Mouse (Mus musculus): ENCODE measurements around the gene Bcas1. TPM values are rescaled to one million over a fixed set of nuclear protein-coding genes. Genes with fewer than 3 reads are reported as not detected.
A peak's percentile ranks its signal among the peaks of the same experiment; 100 is the strongest.

Bcas1 gene
- polyA plus RNA-seq, 1 experiment from 2014 or later = 0.97 TPM

DNA sequence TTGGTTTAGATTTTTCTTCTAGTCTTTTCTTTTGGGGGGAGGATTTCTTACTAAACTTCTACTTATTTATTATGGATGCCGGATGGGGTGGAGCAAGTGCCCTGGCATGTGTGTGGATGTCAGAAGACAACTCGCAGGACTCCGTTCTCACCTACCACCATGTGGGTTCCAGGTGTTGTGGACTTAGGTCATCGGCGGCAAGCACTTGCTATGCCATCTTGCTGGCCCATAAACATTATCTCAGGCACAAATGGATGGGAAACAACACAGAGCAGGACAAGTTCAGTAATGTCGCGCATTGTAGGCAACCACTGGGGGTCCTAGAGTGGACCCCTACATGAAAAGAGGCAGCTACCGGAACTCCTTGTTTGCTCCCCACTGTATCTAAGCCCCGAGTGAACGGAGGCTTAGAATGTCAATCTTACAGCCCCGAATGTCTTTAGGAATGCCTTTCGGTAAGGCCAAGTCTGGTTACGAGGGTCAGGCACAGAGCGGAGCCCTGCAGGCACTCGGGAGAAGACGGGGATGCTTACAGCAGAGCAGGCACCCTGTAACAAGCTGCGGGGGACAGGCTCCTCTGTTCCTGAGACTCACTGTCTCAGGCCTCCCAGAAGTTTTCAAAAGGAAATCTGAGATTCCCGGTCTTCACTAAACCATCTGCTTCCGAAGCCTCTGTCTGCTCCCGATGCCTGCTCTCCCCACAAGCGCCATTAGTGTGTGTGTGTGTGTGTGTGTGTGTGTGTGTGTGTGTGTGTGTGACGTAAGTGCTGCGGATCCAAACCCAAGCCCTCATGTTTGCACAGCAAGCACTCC, 16.8 kb downstream of the Bcas1 start:
- Histone ChIP-seq H3K27ac (ENCODE audit: low read depth, low read length) (no peak overlapping the region), H3K9ac (ENCODE audit: low read depth, low read length) (no peak overlapping the region), H3K4me3 (ENCODE audit: low read depth, low read length) (peak overlapping the region; percentile 23), H3K4me1 (ENCODE audit: control insufficient read depth, insufficient read depth, low read length) (peaks cover 7% of the 10 kb centered on the region; the same call in 1 of the 2 replicates), H3K27me3 (ENCODE audit: control insufficient read depth, insufficient read depth, low read length) (peaks cover 28% of the 10 kb centered on the region), H3K36me3 (ENCODE audit: control insufficient read depth, insufficient read depth, low read length) (no peaks in the 10 kb centered on the region), H3K9me3 (replicated peaks; ENCODE audit: control insufficient read depth, low read length) (no peaks in the 10 kb centered on the region), H3K4me2 (peak overlapping the region; percentile 53)
- no peak for ATAC-seq (replicated peaks; ENCODE audit: insufficient number of reproducible peaks, low FRiP score, low TSS enrichment)
- 19% methylated on average over 23 of the region's 23 CpGs for WGBS (ENCODE audit: insufficient replicate concordance)

DNA sequence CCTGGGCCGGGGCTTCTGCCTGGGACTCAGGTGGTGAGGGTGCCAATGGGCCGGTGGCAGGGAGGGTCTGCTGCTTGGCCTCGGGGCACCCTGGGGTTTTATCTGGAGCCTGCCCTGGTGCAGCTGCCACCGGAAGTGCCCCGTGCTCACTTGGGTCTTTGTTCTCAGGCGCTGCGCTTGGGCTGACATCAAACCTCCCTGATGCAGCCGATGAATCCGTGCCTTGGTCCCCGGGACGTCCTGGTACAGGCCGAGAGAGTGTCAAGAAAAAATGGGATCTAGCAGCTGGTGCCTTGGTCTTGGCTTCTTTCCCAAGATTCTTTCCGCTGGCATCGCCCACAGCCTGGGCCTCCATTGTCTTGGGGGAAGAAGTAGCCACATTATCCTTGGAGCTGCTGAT, 21.2 kb downstream of the Bcas1 start:
- Histone ChIP-seq H3K4me3 (ENCODE audit: low read depth, low read length) (no peak overlapping the region), H3K27me3 (ENCODE audit: control insufficient read depth, insufficient read depth, low read length) (peaks cover 21% of the 10 kb centered on the region), H3K9me3 (replicated peaks; ENCODE audit: control insufficient read depth, low read length) (no peaks in the 10 kb centered on the region), H3K27ac (ENCODE audit: low read depth, low read length) (no peak overlapping the region), H3K4me2 (no peak overlapping the region), H3K4me1 (ENCODE audit: control insufficient read depth, insufficient read depth, low read length) (peaks cover 3% of the 10 kb centered on the region), H3K9ac (ENCODE audit: low read depth, low read length) (no peak overlapping the region), H3K36me3 (ENCODE audit: control insufficient read depth, insufficient read depth, low read length) (no peaks in the 10 kb centered on the region)
- ATAC-seq (replicated peaks; ENCODE audit: insufficient number of reproducible peaks, low FRiP score, low TSS enrichment) = no peak
- WGBS (ENCODE audit: insufficient replicate concordance) = 67% methylated on average over 14 of the region's 14 CpGs

DNA sequence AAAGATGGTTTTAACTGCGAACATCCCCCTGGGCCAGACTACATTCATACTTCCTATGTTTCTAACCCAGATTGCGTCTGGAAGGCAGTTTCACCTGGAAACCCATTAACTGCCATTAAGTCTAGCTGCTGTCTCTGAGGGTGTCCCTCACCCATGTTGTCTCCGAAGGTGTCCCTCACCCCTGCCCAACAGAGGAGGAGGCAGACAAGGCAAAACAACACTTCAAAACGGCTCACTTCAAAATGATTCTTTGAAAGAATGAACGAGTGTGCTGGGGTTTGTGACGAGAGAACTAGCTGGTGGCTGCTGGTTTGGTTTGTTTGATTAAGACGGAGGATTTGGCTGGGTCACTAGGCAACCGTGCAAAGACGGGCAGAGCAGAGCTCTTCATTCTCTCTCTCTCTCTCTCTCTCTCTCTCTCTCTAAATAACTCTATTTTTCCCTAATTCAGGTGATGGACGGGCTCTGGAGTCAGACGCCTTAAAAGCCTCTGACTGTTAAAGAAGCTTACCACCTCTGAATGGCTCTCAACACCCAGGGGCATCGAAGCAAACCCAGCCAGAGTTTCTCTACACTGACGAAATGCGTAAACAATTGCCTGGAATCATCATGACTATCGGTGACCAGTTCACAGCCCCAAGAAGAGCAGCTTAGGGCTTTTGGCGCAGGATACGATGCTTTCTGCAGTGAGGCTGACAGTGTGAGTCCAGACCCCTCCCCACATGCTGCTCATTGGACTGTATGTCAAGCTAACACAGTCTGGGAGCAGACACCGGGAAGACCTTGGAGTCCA, 22.7 kb downstream of the Bcas1 start:
- 28% methylated on average over 18 of the region's 18 CpGs for WGBS (ENCODE audit: insufficient replicate concordance)

DNA sequence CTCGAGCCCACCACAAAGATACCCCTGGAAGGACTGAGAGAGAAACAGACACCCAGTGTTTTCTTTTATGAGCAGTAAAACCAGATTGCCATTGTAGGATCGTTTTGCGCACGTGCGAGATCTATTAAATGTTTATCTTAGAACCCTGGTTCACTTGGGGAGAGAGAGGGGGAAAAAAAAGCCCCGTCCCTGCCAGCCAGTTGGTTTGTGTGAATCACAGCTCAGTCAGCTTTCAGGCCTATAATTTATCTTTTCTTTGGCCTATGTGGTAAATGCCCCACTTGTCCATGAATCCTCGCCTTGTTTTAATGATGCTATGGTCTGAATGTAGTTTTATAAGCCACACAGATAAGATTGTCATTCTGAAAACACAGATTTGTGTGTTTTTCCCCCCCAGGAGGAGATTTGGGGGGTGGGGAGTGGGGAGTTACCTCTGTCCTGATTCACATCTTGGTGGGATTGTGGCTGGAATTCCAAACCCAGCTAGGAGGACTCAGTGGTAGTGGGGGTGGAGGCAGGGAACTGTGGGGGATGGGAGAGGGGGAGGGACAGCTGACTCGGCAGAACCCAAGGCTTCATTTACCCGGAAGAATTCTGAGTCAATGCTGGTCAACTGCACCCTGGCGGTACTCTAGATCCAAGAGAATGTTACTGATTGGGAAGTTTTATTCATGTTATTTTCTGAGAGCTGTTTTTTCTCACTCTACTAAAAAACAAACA, 23.8 kb downstream of the Bcas1 start:
- H3K36me3 ChIP-seq (ENCODE audit: control insufficient read depth, insufficient read depth, low read length) = no peaks in the 10 kb centered on the region
- no peak overlapping the region for H3K4me3 ChIP-seq (ENCODE audit: low read depth, low read length)
- no peak for ATAC-seq (replicated peaks; ENCODE audit: insufficient number of reproducible peaks, low FRiP score, low TSS enrichment)
- H3K4me1 ChIP-seq (ENCODE audit: control insufficient read depth, insufficient read depth, low read length) = peaks cover 3% of the 10 kb centered on the region
- 30% methylated on average over 10 of the region's 10 CpGs for WGBS (ENCODE audit: insufficient replicate concordance)
- H3K27ac ChIP-seq (ENCODE audit: low read depth, low read length) = no peak overlapping the region
- no peak overlapping the region for H3K4me2 ChIP-seq
- H3K9me3 ChIP-seq (replicated peaks; ENCODE audit: control insufficient read depth, low read length) = no peaks in the 10 kb centered on the region
- peaks cover 10% of the 10 kb centered on the region for H3K27me3 ChIP-seq (ENCODE audit: control insufficient read depth, insufficient read depth, low read length)
- H3K9ac ChIP-seq (ENCODE audit: low read depth, low read length) = no peak overlapping the region

More for the DNA sequence above, 22.7 kb downstream of the Bcas1 start:
- Histone ChIP-seq H3K4me2 (peak overlapping the region; percentile 25), H3K27me3 (ENCODE audit: control insufficient read depth, insufficient read depth, low read length) (peaks cover 12% of the 10 kb centered on the region), H3K4me3 (ENCODE audit: low read depth, low read length) (no peak overlapping the region), H3K9me3 (replicated peaks; ENCODE audit: control insufficient read depth, low read length) (no peaks in the 10 kb centered on the region), H3K9ac (ENCODE audit: low read depth, low read length) (0 out of 2 replicates have a peak overlapping the region, but pooled peaks have one; percentile 17), H3K36me3 (ENCODE audit: control insufficient read depth, insufficient read depth, low read length) (no peaks in the 10 kb centered on the region), H3K27ac (ENCODE audit: low read depth, low read length) (no peak overlapping the region), H3K4me1 (ENCODE audit: control insufficient read depth, insufficient read depth, low read length) (peaks cover 3% of the 10 kb centered on the region)
- ATAC-seq (replicated peaks; ENCODE audit: insufficient number of reproducible peaks, low FRiP score, low TSS enrichment) = no peak

DNA sequence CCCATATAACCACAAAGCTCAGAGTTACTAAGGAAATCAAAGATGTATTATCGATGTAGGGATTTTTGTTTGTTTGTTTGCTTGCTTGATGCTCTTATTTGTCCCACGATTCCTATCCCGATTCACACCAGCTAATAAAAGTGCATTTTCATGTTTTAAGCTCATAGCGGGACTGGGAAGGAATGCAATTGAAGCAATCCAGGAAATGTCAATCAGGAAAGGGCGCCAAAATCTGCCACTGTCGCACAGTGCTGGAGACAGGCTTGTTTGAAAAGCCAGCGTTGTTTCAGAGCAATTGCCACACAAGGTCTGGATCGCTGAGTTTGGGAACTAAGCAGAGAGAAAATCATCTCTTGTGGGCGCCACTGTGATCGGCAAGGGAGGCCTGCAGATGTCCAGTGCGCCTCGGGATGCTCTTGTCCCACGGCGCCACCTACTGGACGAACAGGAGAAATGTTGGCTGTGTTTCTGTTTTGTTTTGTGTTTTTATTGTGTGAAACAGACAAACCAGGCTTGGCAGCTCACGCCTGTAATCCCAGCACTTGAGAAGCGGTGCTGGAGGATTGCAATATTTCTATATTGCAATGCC, 26.3 kb downstream of the Bcas1 start:
- peaks cover 3% of the 10 kb centered on the region for H3K4me1 ChIP-seq (ENCODE audit: control insufficient read depth, insufficient read depth, low read length)
- ATAC-seq (replicated peaks; ENCODE audit: insufficient number of reproducible peaks, low FRiP score, low TSS enrichment) = no peak
- H3K27ac ChIP-seq (ENCODE audit: low read depth, low read length) = no peak overlapping the region
- no peaks in the 10 kb centered on the region for H3K36me3 ChIP-seq (ENCODE audit: control insufficient read depth, insufficient read depth, low read length)
- peaks cover 4% of the 10 kb centered on the region; the same call in 1 of the 2 replicates for H3K27me3 ChIP-seq (ENCODE audit: control insufficient read depth, insufficient read depth, low read length)
- peak overlapping the region; percentile 17; the same call in 1 of the 2 replicates for H3K9ac ChIP-seq (ENCODE audit: low read depth, low read length)
- 2% methylated on average over 17 of the region's 17 CpGs for WGBS (ENCODE audit: insufficient replicate concordance)
- H3K4me3 ChIP-seq (ENCODE audit: low read depth, low read length) = peak overlapping the region; percentile 34
- H3K9me3 ChIP-seq (replicated peaks; ENCODE audit: control insufficient read depth, low read length) = no peaks in the 10 kb centered on the region
- peak overlapping the region; percentile 67 for H3K4me2 ChIP-seq

DNA sequence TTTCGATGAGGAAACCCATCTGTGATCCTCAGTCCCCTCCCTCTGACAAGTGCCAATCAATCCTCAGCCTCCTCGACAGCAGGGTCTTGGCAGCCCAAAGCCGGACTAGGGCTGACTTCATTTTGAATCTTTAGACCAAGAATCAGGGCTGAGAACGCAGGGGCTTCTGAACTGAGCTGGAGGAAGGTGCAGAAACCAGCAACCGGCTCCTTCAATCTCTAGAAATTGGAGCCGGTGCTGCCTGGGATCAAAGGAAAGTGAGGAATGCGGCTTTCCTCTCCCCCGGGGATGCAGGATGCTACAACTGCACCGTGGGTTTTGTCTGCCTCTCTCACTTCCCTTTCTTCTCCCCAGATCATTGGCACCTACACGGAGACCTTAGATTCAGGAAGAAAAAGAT, 27.0 kb downstream of the Bcas1 start:
- peaks cover 3% of the 10 kb centered on the region for H3K4me1 ChIP-seq (ENCODE audit: control insufficient read depth, insufficient read depth, low read length)
- peaks cover 4% of the 10 kb centered on the region; the same call in 1 of the 2 replicates for H3K27me3 ChIP-seq (ENCODE audit: control insufficient read depth, insufficient read depth, low read length)
- WGBS (ENCODE audit: insufficient replicate concordance) = under 1% methylated on average over 10 of the region's 10 CpGs
- H3K27ac ChIP-seq (ENCODE audit: low read depth, low read length) = no peak overlapping the region
- H3K9ac ChIP-seq (ENCODE audit: low read depth, low read length) = peak overlapping the region; percentile 43; the same call in 1 of the 2 replicates
- peak overlapping the region; percentile 67 for H3K4me2 ChIP-seq
- H3K9me3 ChIP-seq (replicated peaks; ENCODE audit: control insufficient read depth, low read length) = no peaks in the 10 kb centered on the region
- peak overlapping the region; percentile 34 for H3K4me3 ChIP-seq (ENCODE audit: low read depth, low read length)
- ATAC-seq (replicated peaks; ENCODE audit: insufficient number of reproducible peaks, low FRiP score, low TSS enrichment) = no peak
- H3K36me3 ChIP-seq (ENCODE audit: control insufficient read depth, insufficient read depth, low read length) = no peaks in the 10 kb centered on the region

DNA sequence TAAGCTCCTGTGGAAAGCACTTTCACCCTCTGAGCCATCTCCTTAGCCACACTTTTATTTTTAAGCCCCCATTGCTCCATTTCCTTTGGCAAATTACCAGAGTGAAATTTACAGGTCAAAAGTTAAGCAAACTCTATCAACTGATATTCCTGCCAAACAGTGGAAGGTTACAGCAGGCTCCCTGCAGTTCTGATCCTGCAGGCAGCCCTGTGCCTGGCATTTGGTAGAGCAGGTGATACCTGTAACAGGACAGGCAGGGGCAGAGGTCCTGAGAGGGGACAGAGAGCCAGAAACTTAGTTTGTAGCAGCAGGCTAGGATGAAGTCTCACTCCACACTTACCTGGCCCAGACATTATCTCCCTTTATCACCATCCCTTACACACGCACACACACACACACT, 35.7 kb downstream of the Bcas1 start:
- Histone ChIP-seq H3K27ac (ENCODE audit: low read depth, low read length) (no peak overlapping the region), H3K4me3 (ENCODE audit: low read depth, low read length) (no peak overlapping the region), H3K9me3 (replicated peaks; ENCODE audit: control insufficient read depth, low read length) (no peaks in the 10 kb centered on the region; the same call in 1 of the 2 replicates), H3K4me2 (no peak overlapping the region), H3K9ac (ENCODE audit: low read depth, low read length) (no peak overlapping the region), H3K4me1 (ENCODE audit: control insufficient read depth, insufficient read depth, low read length) (no peaks in the 10 kb centered on the region), H3K36me3 (ENCODE audit: control insufficient read depth, insufficient read depth, low read length) (no peaks in the 10 kb centered on the region), H3K27me3 (ENCODE audit: control insufficient read depth, insufficient read depth, low read length) (no peaks in the 10 kb centered on the region)
- WGBS (ENCODE audit: insufficient replicate concordance) = 91% methylated on average over 1 of the region's 1 CpGs
- ATAC-seq (replicated peaks; ENCODE audit: insufficient number of reproducible peaks, low FRiP score, low TSS enrichment) = no peak

DNA sequence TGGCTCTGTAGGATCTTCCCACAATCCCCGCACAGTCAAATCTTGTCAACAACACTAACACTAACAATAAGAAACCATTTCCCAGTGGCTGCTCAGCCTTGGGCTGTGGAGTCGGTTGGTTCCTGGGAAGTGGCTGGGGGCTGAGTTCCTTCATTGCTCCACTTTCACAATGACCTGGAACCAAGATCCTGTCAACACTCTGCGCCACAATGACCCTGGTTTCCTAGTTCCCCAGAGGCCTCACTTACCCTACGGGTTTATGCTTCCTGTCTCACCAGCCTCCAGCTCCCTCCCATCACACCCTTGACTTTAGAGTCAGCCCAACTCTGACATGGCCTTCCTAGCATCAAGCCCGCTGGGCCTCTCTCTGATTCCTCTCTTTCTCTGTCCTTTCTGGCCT, 39.3 kb downstream of the Bcas1 start:
- ATAC-seq (replicated peaks; ENCODE audit: insufficient number of reproducible peaks, low FRiP score, low TSS enrichment) = no peak
- 67% methylated on average over 5 of the region's 5 CpGs for WGBS (ENCODE audit: insufficient replicate concordance)

More for the DNA sequence above, 39.3 kb downstream of the Bcas1 start:
- H3K36me3 ChIP-seq (ENCODE audit: control insufficient read depth, insufficient read depth, low read length) = no peaks in the 10 kb centered on the region
- no peak overlapping the region for H3K27ac ChIP-seq (ENCODE audit: low read depth, low read length)
- no peaks in the 10 kb centered on the region for H3K27me3 ChIP-seq (ENCODE audit: control insufficient read depth, insufficient read depth, low read length)
- H3K4me3 ChIP-seq (ENCODE audit: low read depth, low read length) = no peak overlapping the region
- no peak overlapping the region for H3K9ac ChIP-seq (ENCODE audit: low read depth, low read length)
- H3K4me2 ChIP-seq = no peak overlapping the region
- no peaks in the 10 kb centered on the region for H3K4me1 ChIP-seq (ENCODE audit: control insufficient read depth, insufficient read depth, low read length)
- H3K9me3 ChIP-seq (replicated peaks; ENCODE audit: control insufficient read depth, low read length) = no peaks in the 10 kb centered on the region
